Mouse (Mus musculus) olfactory bulb, adult 2 months (tissue): ENCODE data around the gene Tomm70a.

Source experiments
- CTCF ChIP-seq: fragments of 200-500 bp; IDR thresholded peaks from 2 replicates; pipeline ENCODE4 v1.5.1; 2012; ENCODE audit warnings: low read depth, mild to moderate bottlenecking, low read length, moderate library complexity; ENCODE audit not compliant: insufficient read depth
- POLR2A ChIP-seq: fragments of 200-500 bp; IDR thresholded peaks from 2 replicates; pipeline ENCODE4 v1.6.1; 2012; ENCODE audit warnings: mild to moderate bottlenecking, low read depth, low read length, moderate library complexity; ENCODE audit not compliant: insufficient read depth

DNA sequence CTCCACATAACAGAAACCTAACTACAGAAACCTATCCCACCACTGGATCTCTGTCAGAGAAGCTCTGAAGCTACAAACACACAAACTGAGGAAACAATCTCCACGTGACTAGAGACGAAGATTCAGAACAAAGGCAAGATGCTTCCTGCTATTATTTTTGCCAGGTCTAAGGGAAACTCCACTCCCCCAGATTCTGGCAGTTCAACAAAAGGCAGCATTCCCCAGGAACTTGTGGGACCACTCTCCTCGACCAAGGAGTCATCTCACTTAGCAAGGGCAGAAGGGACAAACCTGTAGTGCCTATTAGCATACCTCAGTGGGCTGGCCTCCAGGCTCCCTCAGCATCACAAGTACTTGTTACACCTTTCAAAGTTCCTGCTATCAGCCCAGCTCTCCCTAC is 75.8 kb downstream of the Tomm70a start:
- TF ChIP-seq CTCF (no peak), POLR2A (no peak)
